Mouse (Mus musculus) thymus, postnatal 14 days (tissue): ENCODE measurements at regions not wholly inside any gene's neighbourhood (a gene's known extent, or its start where the extent isn't known, plus 50 kb on each side); places are given as distances from the start of the nearest gene placed in this dataset.
A peak's percentile ranks its signal among the peaks of the same experiment; 100 is the strongest.

Experiments used
- DNase-seq: peaks from one replicate; pipeline ENCODE4 v3.0.0; 2021

- DNase-seq = peak; percentile 54
These were observed 238.1 kb downstream of the Cdh26 start for GRCm38 (mm10) chr2:178668451-178668850.

DNA sequence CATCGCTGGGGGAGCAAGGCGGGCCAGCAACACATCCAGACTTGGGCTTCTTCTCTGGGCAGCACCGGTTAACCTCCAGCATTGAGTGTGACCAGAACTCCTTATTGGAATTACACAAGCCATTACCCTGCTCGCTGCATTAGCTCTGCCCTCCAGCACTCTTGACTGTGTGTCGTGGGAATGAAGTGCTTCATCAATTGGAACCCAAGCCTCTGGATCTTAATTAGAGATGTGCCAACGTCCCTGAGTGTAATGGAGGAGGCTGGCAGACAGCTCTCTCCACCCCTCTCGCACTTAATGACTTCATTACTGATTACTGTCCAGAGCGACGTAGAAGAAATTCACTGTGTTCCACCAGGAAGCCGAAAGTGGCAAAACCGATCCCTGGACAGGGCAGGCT lies 240.6 kb downstream of the Cdh26 start:
- DNase-seq = no peak

- no peak for DNase-seq
These were observed 243.3 kb downstream of the Cdh26 start for GRCm38 (mm10) chr2:178673621-178674020.

DNA sequence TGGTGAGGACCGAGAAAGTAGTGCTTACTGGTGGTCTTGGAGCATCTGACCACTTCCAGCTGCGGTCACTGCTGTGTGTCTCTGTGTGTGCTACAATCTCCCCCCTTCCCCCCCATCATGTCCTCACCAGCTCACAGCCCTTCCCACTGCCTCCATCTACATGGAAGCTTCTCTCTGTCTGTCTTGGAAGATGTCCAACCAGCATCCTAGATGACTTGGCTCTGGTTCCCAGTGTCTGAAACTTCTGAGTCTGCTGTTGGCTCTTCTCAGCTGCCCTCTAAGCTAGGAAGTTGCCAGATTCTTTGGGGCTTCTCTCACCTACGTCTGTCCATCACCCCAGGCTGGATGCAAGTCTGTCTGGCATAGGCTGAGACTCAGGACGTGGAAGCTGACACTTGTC lies 244.3 kb downstream of the Cdh26 start:
- no peak for DNase-seq

- no peak for DNase-seq
These were observed 246.6 kb downstream of the Cdh26 start for GRCm38 (mm10) chr2:178676970-178677369.

DNA sequence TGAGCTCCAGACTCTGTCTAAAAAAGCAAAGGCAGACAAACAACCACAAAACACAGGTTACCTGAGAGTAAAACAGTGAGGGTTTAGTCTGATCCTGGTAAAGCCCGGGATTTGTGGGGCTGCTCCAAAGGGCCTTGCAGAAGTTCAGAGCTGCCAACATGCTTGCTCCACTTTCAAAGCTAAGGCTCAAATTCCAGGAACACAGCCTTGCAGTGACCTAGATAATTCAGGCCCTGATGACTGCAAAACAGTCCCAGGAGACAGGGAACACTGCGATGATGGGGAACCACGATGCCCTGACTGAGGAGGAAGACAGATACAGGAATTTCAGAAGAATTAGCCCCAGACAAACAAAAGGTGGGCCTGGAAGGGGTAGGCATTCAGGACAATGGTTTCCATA lies 250.0 kb downstream of the Cdh26 start:
- no peak for DNase-seq

DNA sequence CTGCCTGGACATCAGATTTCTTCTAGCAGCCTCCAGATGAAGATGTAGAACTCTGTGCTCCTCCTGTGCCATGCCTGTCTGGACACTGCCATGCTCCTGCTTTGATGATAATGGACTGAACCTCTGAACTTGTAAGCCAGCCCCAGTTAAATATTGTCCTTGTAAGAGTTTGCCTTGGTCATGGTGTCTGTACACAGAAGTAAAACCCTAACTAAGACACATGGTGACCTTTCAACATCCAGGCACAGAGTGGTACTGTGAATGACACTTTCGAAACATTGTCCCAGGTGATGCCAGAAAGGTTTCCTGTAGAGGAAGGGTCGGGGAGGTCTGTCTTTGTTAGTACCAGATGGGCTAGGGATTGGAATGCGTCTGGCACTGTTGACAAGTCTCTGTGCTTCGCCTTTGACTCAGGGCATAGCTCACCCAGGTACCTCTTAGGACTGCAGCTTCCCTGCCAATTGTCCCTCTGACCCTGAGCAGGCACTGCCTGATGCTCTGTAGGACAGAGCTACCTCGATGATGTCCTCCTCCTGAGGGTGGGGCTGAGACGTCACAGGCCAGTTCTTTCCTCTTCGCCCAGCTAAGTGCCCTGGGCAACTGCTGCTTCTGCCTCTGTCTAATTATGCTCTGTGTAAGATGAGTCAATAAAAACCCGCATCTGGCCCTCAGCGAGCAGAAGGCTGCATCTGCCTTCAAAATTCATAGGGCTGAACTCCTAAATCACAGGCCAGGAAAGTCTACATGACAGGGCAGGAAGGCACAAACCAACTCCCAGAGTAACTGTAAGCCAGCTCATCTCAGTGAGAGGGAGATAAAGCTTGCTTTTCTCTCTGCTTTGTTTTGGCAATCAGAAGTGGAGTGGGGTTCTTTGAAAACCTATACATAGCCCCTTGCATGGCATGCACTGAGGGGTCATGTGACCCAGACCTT lies 254.0 kb downstream of the Cdh26 start:
- DNase-seq = no peak

DNA sequence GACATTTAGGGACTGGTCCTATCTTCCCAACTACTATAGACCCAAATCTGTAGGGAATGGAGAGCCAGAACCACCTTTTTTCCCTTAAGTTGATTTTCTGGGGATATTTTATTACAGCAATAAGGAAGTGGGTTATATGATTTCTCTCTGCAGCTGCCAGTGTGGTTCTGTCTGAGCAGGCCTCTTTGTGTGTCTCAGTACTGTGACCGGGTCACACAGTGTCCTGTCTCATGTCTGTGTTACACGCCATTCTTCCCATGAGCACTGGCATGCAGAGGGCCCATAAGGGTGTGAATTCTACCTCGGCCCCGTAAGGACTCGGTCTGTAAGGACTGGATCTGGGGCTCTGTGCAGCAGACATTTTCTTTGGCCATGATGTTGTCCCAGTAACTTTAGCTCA lies 254.9 kb downstream of the Cdh26 start:
- no peak for DNase-seq

DNA sequence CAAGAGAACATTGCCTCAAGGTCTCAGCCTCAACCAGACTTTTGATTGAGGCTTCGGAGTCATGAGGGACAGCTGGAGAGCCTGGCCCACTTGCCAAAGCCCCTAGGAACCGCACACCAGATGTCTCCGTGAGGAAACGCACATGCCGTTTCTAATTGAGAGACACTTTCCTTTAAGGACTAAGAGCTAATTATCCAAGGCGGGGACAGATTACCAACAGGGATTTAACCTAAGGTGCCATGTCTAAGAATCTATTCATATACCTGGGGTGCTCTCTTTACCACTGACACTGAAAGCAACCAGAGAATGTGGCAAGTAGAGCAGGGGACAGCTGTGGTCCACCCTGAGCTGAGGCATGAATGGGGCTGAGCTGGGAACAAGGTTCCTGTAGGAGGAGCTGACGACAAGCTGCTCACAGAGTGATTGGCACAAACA lies 255.9 kb downstream of the Cdh26 start:
- DNase-seq = no peak

- no peak for DNase-seq
These were observed 258.3 kb downstream of the Cdh26 start for GRCm38 (mm10) chr2:178688586-178688985.

- peak; percentile 36 for DNase-seq
These were observed 261.0 kb downstream of the Cdh26 start for GRCm38 (mm10) chr2:178691190-178691864.

GRCm38 (mm10) chr2:178691865-178692228 lies 261.5 kb downstream of the Cdh26 start:
- peak; percentile 21 for DNase-seq

DNA sequence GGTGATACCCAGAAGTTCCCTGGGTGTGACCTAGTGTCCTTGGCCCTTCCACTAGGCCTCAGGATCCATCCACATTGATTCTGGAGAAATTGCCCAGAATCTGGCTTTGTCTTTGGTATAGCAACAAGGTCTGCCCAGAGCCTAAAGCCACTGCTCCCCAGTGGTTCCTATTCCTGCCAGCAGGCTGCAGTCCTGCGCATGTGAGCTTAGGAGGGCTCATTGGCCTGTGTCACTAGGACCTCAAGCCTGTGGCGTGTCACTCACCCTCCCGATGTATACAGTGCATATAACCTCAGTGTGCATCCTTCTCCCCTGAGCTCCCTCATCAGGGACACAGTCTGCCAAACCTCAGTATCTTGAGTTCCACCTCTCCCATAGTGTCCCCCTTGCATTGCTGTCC lies 261.9 kb downstream of the Cdh26 start:
- DNase-seq = no peak

DNA sequence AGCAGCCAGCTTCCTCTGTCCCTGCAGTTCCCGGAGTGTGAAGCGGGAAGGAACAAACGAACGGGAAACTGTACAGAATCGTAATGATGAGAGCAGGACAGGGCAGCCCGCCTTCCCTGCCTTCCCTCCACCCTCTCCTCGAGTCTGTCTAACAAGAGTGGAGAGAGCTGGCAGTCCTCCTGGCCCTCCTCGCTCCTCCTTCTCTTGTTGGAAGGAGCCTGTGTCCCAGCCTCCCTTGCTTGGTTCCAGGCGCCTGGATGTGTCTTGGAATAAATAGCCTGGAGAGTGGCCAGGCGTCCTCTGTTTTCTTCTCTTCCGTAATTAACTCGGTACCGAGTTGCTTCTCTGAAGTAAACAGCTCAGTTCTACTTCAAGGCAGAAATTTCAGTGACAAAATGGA lies 268.3 kb downstream of the Cdh26 start:
- no peak for DNase-seq

DNA sequence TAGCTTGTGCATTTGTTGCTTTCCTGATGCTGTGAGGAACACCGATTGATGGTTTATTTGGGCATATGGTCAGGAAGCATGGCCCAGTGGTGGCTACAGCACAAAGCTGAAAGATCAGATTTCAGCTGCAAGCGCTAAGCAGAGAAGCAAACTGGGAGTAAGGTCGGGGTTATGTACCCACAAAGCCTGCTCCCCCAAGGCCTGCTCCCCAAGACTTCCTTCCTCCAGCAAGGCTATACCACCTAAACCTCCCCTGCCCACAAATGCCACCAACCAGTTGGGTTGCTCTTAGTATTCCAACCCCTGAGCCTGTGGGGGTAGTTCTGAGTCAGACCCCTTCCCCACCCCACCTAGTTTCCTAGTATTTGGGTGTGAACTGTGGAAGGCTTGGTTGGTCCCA lies 270.5 kb downstream of the Cdh26 start:
- no peak for DNase-seq

GRCm38 (mm10) chr2:178704510-178704909 lies 274.2 kb downstream of the Cdh26 start:
- no peak for DNase-seq

DNA sequence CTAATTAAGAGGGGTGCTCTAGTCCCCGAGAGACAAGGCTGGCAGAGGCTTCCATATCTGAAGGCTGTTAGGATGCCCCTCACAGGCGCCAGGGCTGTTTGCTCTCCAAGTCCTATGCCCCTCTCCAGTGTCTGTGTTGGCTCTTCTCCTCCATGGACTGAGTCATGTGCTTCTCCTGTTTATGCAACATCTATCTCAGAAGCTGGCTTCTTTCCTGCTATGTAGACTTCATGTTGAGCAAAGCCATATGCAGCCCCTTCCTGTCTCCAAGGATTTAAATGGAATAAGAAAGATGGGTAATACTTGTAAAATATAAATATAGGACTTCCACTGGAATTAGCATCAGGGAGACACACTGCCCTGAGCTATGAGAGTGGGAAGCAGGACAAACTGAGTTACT lies 278.3 kb downstream of the Cdh26 start:
- no peak for DNase-seq

GRCm38 (mm10) chr2:178709192-178709881 lies 279.0 kb downstream of the Cdh26 start:
- DNase-seq = no peak

DNA sequence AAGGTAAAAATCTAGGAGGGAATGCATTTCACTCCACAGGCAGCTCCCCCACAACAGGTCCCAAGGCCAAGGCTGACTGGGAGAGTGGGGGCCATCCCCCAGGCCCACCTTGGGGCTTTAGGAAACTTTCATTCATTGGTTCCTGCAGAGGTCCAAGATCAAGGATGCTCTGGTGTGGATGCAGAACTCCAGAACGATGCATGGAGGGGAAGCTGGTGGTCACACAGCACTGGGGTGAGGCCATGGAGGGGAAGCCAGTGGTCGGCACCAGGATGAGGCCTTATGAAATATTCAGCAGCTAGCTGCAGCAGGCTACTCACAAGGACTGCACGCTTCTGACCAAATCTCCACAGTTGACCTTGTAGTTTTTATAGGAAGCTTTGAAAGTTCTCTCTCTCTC lies 279.7 kb downstream of the Cdh26 start:
- DNase-seq = no peak

GRCm38 (mm10) chr2:178711587-178712080 lies 281.3 kb downstream of the Cdh26 start:
- DNase-seq = no peak

- DNase-seq = no peak
These were observed 282.1 kb downstream of the Cdh26 start for GRCm38 (mm10) chr2:178712391-178712892.

DNA sequence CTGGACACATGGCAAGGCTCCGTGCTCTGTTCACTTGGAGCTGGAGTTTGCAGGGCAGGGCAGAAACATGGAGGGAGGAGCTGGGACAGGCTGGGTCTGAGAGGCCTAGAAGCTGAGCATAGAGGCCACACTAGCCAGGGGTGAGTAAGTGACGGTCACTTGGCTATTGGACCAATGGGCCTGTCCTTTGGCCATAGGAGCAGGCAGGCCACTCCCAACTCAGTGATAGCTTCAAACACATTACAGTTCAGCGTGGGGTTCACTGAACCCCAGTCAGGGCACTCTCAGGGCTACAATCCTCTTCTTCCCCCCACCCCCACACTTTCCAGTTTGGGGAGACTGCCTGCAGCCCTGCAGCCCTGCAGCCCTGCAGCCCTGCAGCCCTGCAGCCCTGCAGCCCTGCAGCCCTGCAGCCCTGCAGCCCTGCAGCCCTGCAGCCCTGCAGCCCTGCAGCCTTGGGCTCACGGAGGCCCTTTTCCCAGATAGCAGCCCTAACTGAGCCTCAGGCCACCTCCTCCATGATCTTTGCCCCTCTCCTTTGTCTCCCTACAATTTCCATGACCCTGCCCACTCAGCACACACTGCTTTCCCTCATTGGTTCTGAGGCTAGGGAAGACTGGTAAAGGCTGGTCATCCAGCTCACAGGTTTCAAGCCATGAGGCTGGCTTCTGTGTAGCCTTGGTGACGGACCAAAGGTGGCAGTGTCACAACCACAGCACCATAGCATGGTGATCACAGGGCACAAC lies 285.3 kb downstream of the Cdh26 start:
- no peak for DNase-seq

DNA sequence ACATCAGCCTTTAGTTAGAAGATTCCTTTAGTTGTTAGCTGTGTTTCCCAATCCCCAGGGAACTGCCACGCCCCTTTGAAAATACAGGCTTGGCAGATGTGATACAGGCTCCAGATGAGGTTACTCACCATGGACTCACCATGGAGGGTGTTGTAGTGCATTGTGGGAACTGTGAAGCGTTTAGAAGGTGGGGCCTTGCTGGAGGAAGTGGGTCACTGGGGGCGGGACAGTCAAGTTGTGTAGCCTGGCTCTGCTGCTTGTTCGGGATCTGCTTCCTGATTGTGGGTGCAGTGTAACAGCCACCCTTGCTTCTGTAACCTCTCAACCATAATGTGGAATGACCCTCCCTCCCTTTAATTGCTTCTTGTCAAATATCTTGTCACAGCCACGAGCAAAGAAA lies 287.7 kb downstream of the Cdh26 start:
- DNase-seq = no peak
